Mouse (Mus musculus): ENCODE results near the gene Gpsm3. TPM values are rescaled to one million over a fixed set of nuclear protein-coding genes. Genes with fewer than 3 reads are reported as not detected.

The Gpsm3 gene
- total RNA-seq, 2 experiments from 2014 or later, result 5.1 to 5.6 TPM

GRCm38 (mm10) chr17:34597566-34598095 lies 8.0 kb downstream of the Gpsm3 start, which contains the start of gene Ager:
Ager (plus strand) TSS chr17:34597862.
- DNase-seq, result no peak
- intact Hi-C loops (cut with DNase I), result no loop called here

- DNase-seq, result no peak
- intact Hi-C loops (cut with DNase I), result loop anchor here (10.0 kb wide), 1 partner anchor 475 kb away; the partner anchor contains the start of gene Brd2
These were observed 10.3 kb downstream of the Gpsm3 start for GRCm38 (mm10) chr17:34599891-34600290.

- intact Hi-C loops (cut with DNase I), result loop anchor here (10.0 kb wide), 1 partner anchor 477 kb away; the partner anchor contains the start of gene Brd2
- DNase-seq, result no peak
These were observed 12.2 kb downstream of the Gpsm3 start for GRCm38 (mm10) chr17:34601796-34602195.

GRCm38 (mm10) chr17:34603375-34604060 lies 13.9 kb downstream of the Gpsm3 start, which contains the start of gene Rnf5:
Rnf5 (minus strand) TSS chr17:34603690.
- DNase-seq, result peak; percentile 99 to 100
- intact Hi-C loops (cut with DNase I), result loop anchor here (10.0 kb wide), 1 partner anchor 479 kb away; the partner anchor contains the start of gene Brd2

- intact Hi-C loops (cut with DNase I), result loop anchor here (10.0 kb wide), 1 partner anchor 479 kb away; the partner anchor contains the start of gene Brd2
- peak; percentile 99 for DNase-seq
These were observed 14.5 kb downstream of the Gpsm3 start, which contains the start of gene Agpat1 for GRCm38 (mm10) chr17:34604061-34604508. Agpat1 (plus strand) TSS chr17:34604262.

GRCm38 (mm10) chr17:34604511-34605237 lies 15.1 kb downstream of the Gpsm3 start:
- intact Hi-C loops (cut with DNase I), result loop anchor here (10.0 kb wide), 1 partner anchor 480 kb away; the partner anchor contains the start of gene Brd2
- no peak for DNase-seq

GRCm38 (mm10) chr17:34605609-34606008 lies 16.0 kb downstream of the Gpsm3 start:
- intact Hi-C loops (cut with DNase I), result loop anchor here (10.0 kb wide), 1 partner anchor 481 kb away; the partner anchor contains the start of gene Brd2
- peak; percentile 98 for DNase-seq

- DNase-seq, result peak in 1 of 2 experiments; percentile 57
- intact Hi-C loops (cut with DNase I), result loop anchor here (10.0 kb wide), 1 partner anchor 482 kb away; the partner anchor contains the start of gene Brd2
These were observed 16.8 kb downstream of the Gpsm3 start for GRCm38 (mm10) chr17:34606186-34607039.

GRCm38 (mm10) chr17:34607997-34608396 lies 18.4 kb downstream of the Gpsm3 start:
- DNase-seq, result no peak
- intact Hi-C loops (cut with DNase I), result loop anchor here (10.0 kb wide), 1 partner anchor 483 kb away; the partner anchor contains the start of gene Brd2

- intact Hi-C loops (cut with DNase I), result no loop called here
- no peak for DNase-seq
These were observed 21.4 kb downstream of the Gpsm3 start for GRCm38 (mm10) chr17:34611050-34611449.

- DNase-seq, result no peak
- intact Hi-C loops (cut with DNase I), result no loop called here
These were observed 23.5 kb downstream of the Gpsm3 start for GRCm38 (mm10) chr17:34613054-34613645.

GRCm38 (mm10) chr17:34613830-34614229 lies 24.2 kb downstream of the Gpsm3 start:
- no peak for DNase-seq
- intact Hi-C loops (cut with DNase I), result no loop called here

GRCm38 (mm10) chr17:34615871-34616270 lies 26.3 kb downstream of the Gpsm3 start, which contains the start of gene Egfl8:
Egfl8 (minus strand) TSS chr17:34615971.
- no peak for DNase-seq
- intact Hi-C loops (cut with DNase I), result loop anchor here (5.0 kb wide), 3 partner anchors 44 to 104 kb away; no protein-coding TSS in a partner anchor

GRCm38 (mm10) chr17:34618999-34619398 lies 29.4 kb downstream of the Gpsm3 start:
- intact Hi-C loops (cut with DNase I), result loop anchor here (1.0 to 5.0 kb wide), 4 partner anchors 47 to 180 kb away; no protein-coding TSS in a partner anchor
- peak; percentile 73 to 85 for DNase-seq

GRCm38 (mm10) chr17:34621006-34621405 lies 31.4 kb downstream of the Gpsm3 start:
- DNase-seq, result no peak
- intact Hi-C loops (cut with DNase I), result no loop called here

GRCm38 (mm10) chr17:34623161-34623560 lies 33.6 kb downstream of the Gpsm3 start:
- no peak for DNase-seq
- intact Hi-C loops (cut with DNase I), result no loop called here

GRCm38 (mm10) chr17:34624981-34625380 lies 35.4 kb downstream of the Gpsm3 start:
- intact Hi-C loops (cut with DNase I), result no loop called here
- no peak for DNase-seq

GRCm38 (mm10) chr17:34626062-34626772 lies 36.6 kb downstream of the Gpsm3 start:
- intact Hi-C loops (cut with DNase I), result loop anchor here (2.0 kb wide), 1 partner anchor 19 kb away; the partner anchor contains the start of gene Fkbpl
- no peak for DNase-seq

All from heart, postnatal 10 days (tissue).